Mouse (Mus musculus) liver, embryonic 14.5 days (tissue): ENCODE data around the gene Sf3a2. TPM values are rescaled to one million over a fixed set of nuclear protein-coding genes. Genes with fewer than 3 reads are reported as not detected.
A peak's percentile ranks its signal among the peaks of the same experiment; 100 is the strongest.

ENCODE experiments used
- ATAC-seq: fragments of 200-750 bp; cut with Nextera tagmentation; 2 replicates; pipeline ENCODE4 v1.8.0; 2017; ENCODE audit warnings: moderate number of reproducible peaks, mild to moderate bottlenecking, moderate library complexity; ENCODE audit not compliant: insufficient read depth
- DNase-seq, 3 experiments: peaks; one replicate each; pipeline ENCODE4 v3.0.0-alpha.2; 2012 to 2013; ENCODE audit warnings: low read depth in 3 of 3, low spot score in 3 of 3
- H3K27ac ChIP-seq: fragments of 300-500 bp; sonication (generic); 2 replicates; pipeline ENCODE4 v1.5.1; 2014; ENCODE audit warnings: moderate library complexity, mild to moderate bottlenecking, control low read depth, inconsistent platforms
- H3K27me3 ChIP-seq: fragments of 300-500 bp; sonication (generic); 2 replicates; pipeline ENCODE4 v1.6.1; 2014; ENCODE audit warnings: mild to moderate bottlenecking, low read length, moderate library complexity; ENCODE audit not compliant: control insufficient read depth, insufficient read depth
- H3K36me3 ChIP-seq: fragments of 300-500 bp; sonication (generic); replicated peaks from 2 replicates; pipeline ENCODE4 v1.6.1; 2014; ENCODE audit warnings: low read depth; ENCODE audit not compliant: control insufficient read depth, insufficient read depth
- H3K4me1 ChIP-seq, 2 experiments: fragments of 200-500 bp in 1 of 2; fragments of 300-500 bp in 1 of 2; sonication (generic) in 1 of 2; replicated peaks; 2 replicates each; pipeline ENCODE4 v1.6.1; 2012 to 2014; ENCODE audit warnings: antibody characterized with exemption in 1 of 2, inconsistent platforms in 1 of 2, low read length in 1 of 2; ENCODE audit not compliant: control insufficient read depth in 2 of 2, insufficient read depth in 2 of 2
- H3K4me2 ChIP-seq: fragments of 300-500 bp; sonication (generic); 2 replicates; pipeline ENCODE4 v1.6.1; 2014; ENCODE audit warnings: low read depth, mild to moderate bottlenecking, control low read depth, moderate library complexity
- H3K4me3 ChIP-seq, 2 experiments: fragments of 200-500 bp in 1 of 2; fragments of 300-500 bp in 1 of 2; sonication (generic) in 1 of 2; 2 replicates each; pipeline ENCODE4 v1.5.1; 2012 to 2014; ENCODE audit warnings: low read depth in 2 of 2, low read length in 2 of 2, mild to moderate bottlenecking in 2 of 2, control low read depth in 1 of 2, inconsistent platforms in 1 of 2, moderate library complexity in 1 of 2; ENCODE audit not compliant: insufficient read depth in 1 of 2
- H3K9ac ChIP-seq: fragments of 300-500 bp; sonication (generic); replicated peaks from 2 replicates; pipeline ENCODE4 v1.6.1; 2014; ENCODE audit warnings: mild to moderate bottlenecking, control low read depth, moderate library complexity
- H3K9me3 ChIP-seq: fragments of 300-500 bp; sonication (generic); 2 replicates; pipeline ENCODE4 v1.6.1; 2016; ENCODE audit warnings: low read length, mixed read lengths; ENCODE audit not compliant: control insufficient read depth
- CTCF ChIP-seq: IDR thresholded peaks from 2 replicates; pipeline ENCODE4 v1.5.1; 2016; ENCODE audit warnings: antibody characterized with exemption, low read depth, control low read depth
- EP300 ChIP-seq: IDR thresholded peaks from 2 replicates; pipeline ENCODE4 v1.6.1; 2016; ENCODE audit warnings: antibody characterized with exemption, low read depth
- WGBS: fragments of 180-500 bp; shearing (Covaris S2); extraction: QIAGEN DNeasy Blood & Tissue Kit; methylation state at CpG from one replicate; pipeline ENCODE4 v1.1.7; 2014; ENCODE audit not compliant: insufficient replicate concordance; 5-methylcytosine and 5-hydroxymethylcytosine counted together
- polyA plus RNA-seq, 2 experiments: library from polyadenylated mRNA; depleted of rRNA in 1 of 2; stranded (reverse) in 1 of 2; unstranded in 1 of 2; fragments of >200 nt; fragmentation: Nextera tagmentation in 1 of 2; extraction: Ambion mirVana in 1 of 2; gene quantifications; 2 replicates each; pipeline versions ENCODE4 v1.2.1 to v1.2.3; 2012 to 2014

The Sf3a2 gene
- polyA plus RNA-seq, 2 experiments: 35.6 to 36.1 TPM

DNA sequence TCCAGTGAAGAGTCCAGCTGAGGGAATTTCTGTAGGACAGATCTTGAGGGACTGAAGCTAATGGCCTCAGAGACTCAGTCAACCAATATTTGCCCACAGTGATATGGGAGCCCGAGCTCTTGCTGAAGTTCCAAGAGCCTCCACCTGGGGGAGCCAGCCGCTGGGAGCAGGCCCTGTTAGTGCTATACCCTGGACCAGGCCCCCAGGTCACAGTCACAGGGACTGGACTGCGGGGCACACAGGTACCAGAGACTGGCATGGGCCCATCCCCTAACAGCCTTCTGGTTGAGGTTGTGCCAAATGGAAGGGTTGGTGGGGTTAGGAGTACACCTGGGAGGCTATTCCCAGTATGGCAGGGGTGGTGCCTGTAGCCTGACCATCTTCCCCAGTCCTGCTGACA is 7.9 kb downstream of the Sf3a2 start:
- Histone ChIP-seq H3K27ac (no peak overlapping the region), H3K9ac (no peak overlapping the region)

DNA sequence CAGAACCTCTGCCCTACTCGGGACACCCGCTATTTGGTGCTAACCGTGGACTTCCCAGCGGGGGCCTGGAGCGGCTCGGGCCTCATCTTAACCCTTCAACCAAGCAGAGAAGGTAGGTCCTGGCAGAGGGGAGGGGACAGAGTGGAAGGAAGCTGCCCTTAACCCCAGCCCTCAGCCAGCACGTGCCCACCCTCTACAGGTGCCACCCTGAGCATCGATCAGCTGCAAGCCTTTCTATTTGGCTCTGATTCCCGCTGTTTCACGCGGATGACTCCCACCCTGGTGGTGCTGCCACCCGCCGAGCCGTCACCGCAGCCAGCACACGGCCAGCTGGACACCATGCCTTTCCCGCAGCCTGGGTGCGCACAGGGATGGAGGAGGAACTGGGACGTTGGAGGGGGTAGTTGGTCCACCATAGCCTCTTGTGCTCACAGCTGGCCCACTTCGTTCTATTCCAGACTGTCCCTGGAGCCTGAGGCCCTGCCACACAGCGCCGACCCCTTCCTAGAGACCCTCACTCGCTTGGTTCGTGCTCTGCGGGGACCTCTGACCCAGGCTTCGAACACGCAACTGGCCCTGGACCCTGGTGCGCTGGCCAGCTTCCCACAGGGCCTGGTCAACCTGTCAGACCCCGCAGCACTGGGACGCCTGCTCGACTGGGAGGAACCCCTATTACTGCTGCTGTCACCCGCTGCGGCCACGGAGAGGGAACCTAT is 8.5 kb downstream of the Sf3a2 start:
- peak overlapping the region; percentile 80 for H3K4me2 ChIP-seq
- H3K9ac ChIP-seq: no peak overlapping the region
- no peaks in the 10 kb centered on the region for H3K9me3 ChIP-seq
- WGBS: 52% methylated on average over 34 of the region's 34 CpGs
- peaks cover 29% of the 10 kb centered on the region for H3K36me3 ChIP-seq
- no peak overlapping the region for H3K27ac ChIP-seq
- H3K4me3 ChIP-seq: peak overlapping the region in 1 of 2 experiments; percentile 50; a peak in 2 of 4 replicates
- peak; percentile 4; the same call in 1 of the 2 replicates for ATAC-seq
- peaks cover 42% of the 10 kb centered on the region for H3K27me3 ChIP-seq
- DNase-seq: no peak
- TF ChIP-seq EP300 (no peak), CTCF (no peak)
- H3K4me1 ChIP-seq: peaks cover 2 to 5% of the 10 kb centered on the region in 2 experiments; a peak in 3 of 4 replicates

More for the DNA sequence above, 7.9 kb downstream of the Sf3a2 start:
- Histone ChIP-seq H3K36me3 (peaks cover 35% of the 10 kb centered on the region), H3K4me2 (no peak overlapping the region), H3K27me3 (peaks cover 42% of the 10 kb centered on the region), H3K4me1 (peaks cover 2 to 5% of the 10 kb centered on the region in 2 experiments; a peak in 3 of 4 replicates), H3K4me3 (no peak overlapping the region), H3K9me3 (no peaks in the 10 kb centered on the region)
- DNase-seq: peak in 1 of 3 experiments; percentile 47
- WGBS: 6% methylated on average over 3 of the region's 3 CpGs
- ATAC-seq: peak; percentile 63
- TF ChIP-seq CTCF (peak; percentile 96), EP300 (no peak)

DNA sequence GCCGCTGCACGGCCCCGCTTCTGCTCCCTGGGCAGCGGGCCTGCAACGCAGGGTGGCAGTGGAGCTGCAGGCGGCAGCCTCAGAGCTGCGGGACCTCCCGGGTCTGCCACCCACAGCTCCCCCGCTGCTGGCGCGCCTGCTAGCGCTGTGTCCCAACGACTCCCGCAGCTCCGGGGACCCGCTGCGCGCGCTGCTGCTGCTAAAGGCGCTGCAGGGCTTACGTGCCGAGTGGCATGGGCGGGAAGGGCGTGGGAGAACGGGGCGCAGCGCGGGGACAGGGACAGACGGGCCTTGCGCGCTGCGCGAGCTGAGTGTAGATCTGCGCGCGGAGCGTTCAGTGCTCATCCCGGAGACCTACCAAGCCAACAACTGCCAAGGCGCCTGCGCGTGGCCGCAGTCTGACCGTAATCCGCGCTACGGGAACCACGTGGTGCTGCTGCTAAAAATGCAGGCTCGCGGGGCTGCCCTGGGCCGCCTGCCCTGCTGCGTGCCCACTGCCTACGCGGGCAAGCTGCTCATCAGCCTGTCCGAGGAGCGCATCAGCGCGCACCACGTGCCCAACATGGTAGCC is 9.1 kb downstream of the Sf3a2 start:
- WGBS: under 1% methylated on average over 58 of the region's 58 CpGs
- Histone ChIP-seq H3K9ac (peak overlapping the region; percentile 48), H3K27ac (no peak overlapping the region), H3K4me1 (peaks cover 2 to 5% of the 10 kb centered on the region in 2 experiments; a peak in 3 of 4 replicates), H3K27me3 (peaks cover 45% of the 10 kb centered on the region), H3K9me3 (no peaks in the 10 kb centered on the region), H3K36me3 (peaks cover 23% of the 10 kb centered on the region), H3K4me2 (peak overlapping the region; percentile 80), H3K4me3 (peak overlapping the region; percentile 17 to 50)
- TF ChIP-seq EP300 (no peak), CTCF (no peak)
- peak; percentile 39 for ATAC-seq
- DNase-seq: no peak

DNA sequence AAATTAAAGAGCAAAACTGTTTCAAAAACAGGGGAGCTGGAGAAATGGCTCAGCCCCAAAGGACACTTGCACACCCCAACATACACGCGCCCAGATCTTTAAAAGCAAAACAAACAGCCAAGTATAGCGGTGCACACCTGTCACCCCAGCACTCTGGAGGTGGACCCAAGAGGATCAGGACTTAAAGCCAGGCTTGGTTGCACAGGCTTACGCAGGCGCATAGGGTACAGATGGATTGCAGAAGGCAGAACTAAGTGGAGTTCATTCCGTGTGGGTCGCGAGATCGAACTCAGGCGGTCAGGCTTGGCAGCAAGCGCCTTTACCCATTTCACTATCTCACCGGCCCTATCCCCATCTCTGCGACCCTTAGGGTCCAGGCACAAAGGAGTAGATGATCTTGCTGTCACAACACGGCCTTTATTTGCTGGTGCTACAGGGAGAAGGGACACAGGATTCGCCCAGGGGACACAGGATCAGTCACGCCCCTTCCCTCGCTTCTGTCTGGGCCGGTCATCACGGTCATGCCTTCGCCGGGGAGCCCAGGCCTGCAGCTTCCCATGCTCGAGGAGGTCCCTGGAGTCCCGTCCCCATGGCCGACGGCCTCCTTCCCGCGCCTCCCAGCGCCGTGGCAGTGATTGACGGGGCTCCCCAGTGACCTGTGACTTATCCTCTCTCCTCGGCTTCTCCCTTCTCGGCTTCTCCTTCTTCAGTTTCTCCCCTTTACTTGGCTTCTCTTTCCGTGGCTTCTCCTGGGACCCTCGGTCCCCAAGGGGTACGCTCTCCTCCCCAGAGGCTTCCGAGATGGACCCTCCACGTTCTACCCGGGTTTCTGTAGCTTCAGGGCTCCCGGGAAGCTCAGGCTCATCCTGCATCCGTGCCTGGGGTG is 10.3 kb downstream of the Sf3a2 start:
- WGBS: 23% methylated on average over 40 of the region's 40 CpGs
- peaks cover 2 to 5% of the 10 kb centered on the region in 2 experiments; a peak in 3 of 4 replicates for H3K4me1 ChIP-seq
- DNase-seq (no peak), ATAC-seq (no peak)
- TF ChIP-seq EP300: no peak
- TF ChIP-seq CTCF: no peak
- H3K9me3 ChIP-seq: no peaks in the 10 kb centered on the region
- no peak overlapping the region for H3K4me2 ChIP-seq
- no peak overlapping the region for H3K4me3 ChIP-seq
- peaks cover 13% of the 10 kb centered on the region for H3K36me3 ChIP-seq
- H3K27ac ChIP-seq: no peak overlapping the region
- H3K9ac ChIP-seq: no peak overlapping the region
- peaks cover 48% of the 10 kb centered on the region for H3K27me3 ChIP-seq
